Mouse (Mus musculus) CD4-positive, CD25-positive, alpha-beta regulatory T cell, adult 4 months (primary cell): Measurements from ENCODE around the gene Taf11. TPM values are rescaled to one million over a fixed set of nuclear protein-coding genes. Genes with fewer than 3 reads are reported as not detected.

Experiments used
- ATAC-seq: one replicate; pipeline ENCODE4 v1.8.0; 2017
- polyA plus RNA-seq, 2 experiments: library from polyadenylated mRNA; unstranded; fragments of 100-300 nt; shearing (Covaris generic); gene quantifications; one replicate each; pipeline ENCODE4 v1.2.1; 2017

The Taf11 gene
- 10 to 100 TPM; 38.2 to 42.3 TPM for polyA plus RNA-seq

- ATAC-seq: peak; percentile 57
Observed at GRCm38 (mm10) chr17:27909622-27910500, at the start of gene Taf11. Gene Taf11 (minus strand): TSS chr17:27909844.

- no peak for ATAC-seq
Observed at GRCm38 (mm10) chr17:27957649-27958048, 48.0 kb upstream of the Taf11 start.

GRCm38 (mm10) chr17:27954629-27955402 is 45.2 kb upstream of the Taf11 start:
- no peak for ATAC-seq

- no peak for ATAC-seq
Observed at GRCm38 (mm10) chr17:27953136-27953535, 43.5 kb upstream of the Taf11 start.

- no peak for ATAC-seq
Observed at GRCm38 (mm10) chr17:27947155-27947554, 37.5 kb upstream of the Taf11 start.

- ATAC-seq: no peak
Observed at GRCm38 (mm10) chr17:27946371-27946770, 36.7 kb upstream of the Taf11 start.

GRCm38 (mm10) chr17:27945546-27946216 is 36.0 kb upstream of the Taf11 start:
- no peak for ATAC-seq

GRCm38 (mm10) chr17:27942131-27942530 is 32.5 kb upstream of the Taf11 start:
- ATAC-seq: no peak

GRCm38 (mm10) chr17:27941698-27942097 is 32.1 kb upstream of the Taf11 start:
- ATAC-seq: no peak

GRCm38 (mm10) chr17:27941178-27941577 is 31.5 kb upstream of the Taf11 start:
- no peak for ATAC-seq

- no peak for ATAC-seq
Observed at GRCm38 (mm10) chr17:27940352-27940751, 30.7 kb upstream of the Taf11 start.

- no peak for ATAC-seq
Observed at GRCm38 (mm10) chr17:27939028-27939427, 29.4 kb upstream of the Taf11 start.

GRCm38 (mm10) chr17:27938121-27938754 is 28.6 kb upstream of the Taf11 start:
- no peak for ATAC-seq

GRCm38 (mm10) chr17:27937054-27937615 is 27.5 kb upstream of the Taf11 start:
- no peak for ATAC-seq

- ATAC-seq: no peak
Observed at GRCm38 (mm10) chr17:27935091-27935490, 25.4 kb upstream of the Taf11 start.

- ATAC-seq: no peak
Observed at GRCm38 (mm10) chr17:27934136-27934910, 24.7 kb upstream of the Taf11 start.

GRCm38 (mm10) chr17:27931826-27932225 is 22.2 kb upstream of the Taf11 start:
- ATAC-seq: no peak

- ATAC-seq: no peak
Observed at GRCm38 (mm10) chr17:27930291-27930690, 20.6 kb upstream of the Taf11 start.

- no peak for ATAC-seq
Observed at GRCm38 (mm10) chr17:27925504-27925903, 15.9 kb upstream of the Taf11 start.

GRCm38 (mm10) chr17:27925054-27925453 is 15.4 kb upstream of the Taf11 start:
- no peak for ATAC-seq

GRCm38 (mm10) chr17:27922174-27922712 is 12.6 kb upstream of the Taf11 start:
- ATAC-seq: no peak
